8 mouse cellular contexts compared by ENCODE assay signal in the genomic region with DNA sequence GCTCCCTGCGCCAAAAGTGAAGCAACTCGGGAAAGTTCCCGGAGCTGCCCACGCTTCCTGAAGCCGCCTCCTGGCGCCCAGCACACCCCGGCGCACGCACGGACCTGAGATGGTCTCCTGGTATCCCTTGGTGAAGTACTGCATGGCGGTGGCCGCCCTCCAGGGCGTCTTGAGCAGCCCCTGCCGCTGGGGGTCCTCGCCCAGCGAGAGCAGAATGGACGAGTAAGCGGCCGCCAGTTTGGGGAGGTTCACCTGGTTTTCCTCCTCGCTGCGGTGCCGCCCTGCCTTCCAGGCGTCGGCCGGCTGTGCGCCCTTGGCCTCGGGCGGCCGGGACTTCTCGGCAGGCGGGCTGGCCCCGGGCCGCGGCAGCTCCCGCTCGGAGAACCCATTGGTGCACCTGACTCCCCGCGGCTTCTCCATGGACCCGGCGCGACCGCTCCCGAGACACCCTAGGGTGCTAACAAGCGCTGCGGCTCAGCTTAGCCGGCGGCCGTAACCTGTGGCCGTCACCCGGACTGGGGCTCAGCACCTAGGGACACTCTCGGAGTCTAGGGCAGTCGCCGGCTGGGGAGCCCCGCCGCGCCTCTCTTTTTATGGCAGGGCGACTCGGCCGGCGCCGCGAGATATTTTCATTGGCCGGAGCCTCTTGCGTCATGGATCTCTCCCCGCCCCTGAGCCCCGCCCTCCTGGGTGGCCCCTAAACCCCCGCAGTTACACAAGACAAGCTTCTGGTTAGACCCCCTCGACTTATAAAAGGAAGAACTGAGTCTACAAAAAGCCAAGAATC. TPM values are rescaled to one million over a fixed set of nuclear protein-coding genes. Genes with fewer than 3 reads are reported as not detected.
DNase-seq lines count a peak whose midpoint lies in the region; ATAC-seq and TF ChIP-seq lines count a peak whose summit lies in the region.

TSS of gene Gch1 (minus strand) at position 566 of the 787 bp plus-strand sequence.

- peak within 1 kb of the TSS; percentile 59 for H3K27ac ChIP-seq in MEL (ENCODE audit: control insufficient read depth, low read depth, low read length)
- no peak within 1 kb of the TSS for H3K27ac ChIP-seq in hindbrain, embryonic 12.5 days

- peaks cover 6 to 11% of the 10 kb centered on the region in 2 experiments for H3K4me1 ChIP-seq in MEL (ENCODE audit: control insufficient read depth in 1 of 2, insufficient read depth in 2 of 2, low read length in 2 of 2)
- H3K4me1 ChIP-seq in hindbrain, embryonic 12.5 days, result peaks cover 6% of the 10 kb centered on the region

- under 1% methylated on average over 68 of the region's 68 CpGs for WGBS in hindbrain, embryonic 12.5 days

- peak; percentile 89 for DNase-seq in MEL (ENCODE audit: low read depth, low spot score)
- DNase-seq in cerebellum, adult 9-11 months, result peak; percentile 30
- peak; percentile 22 to 67 for DNase-seq in frontal cortex, postnatal 10 days (ENCODE audit: low spot score in 2 of 2)
- peak; percentile 53 to 64 for DNase-seq in layer of hippocampus, postnatal 25 days (ENCODE audit: extremely low spot score in 1 of 2, low spot score in 1 of 2)
- DNase-seq in lung, postnatal 14 days, result peak; percentile 84
- DNase-seq in ovary, postnatal 36 days (ENCODE audit: low spot score), result peak; percentile 88
- DNase-seq in thymus, postnatal 25 days, result peak; percentile 90

- TF ChIP-seq CTCF in MEL (IDR thresholded peaks at IDR 0.05 in 2 of 3, conservative IDR thresholded peaks at IDR 0.05 in 1 of 3; ENCODE audit: control insufficient read depth in 1 of 3, insufficient read depth in 1 of 3, low read depth in 2 of 3, low read length in 3 of 3, poor library complexity in 1 of 3, severe bottlenecking in 1 of 3), result peak in 1 of 3 experiments; percentile 20; a peak in 2 of 6 replicates

- H3K9ac ChIP-seq in MEL (ENCODE audit: control insufficient read depth, low read depth, low read length, poor library complexity, severe bottlenecking), result peak within 1 kb of the TSS; percentile 85
- peak within 1 kb of the TSS; percentile 60 for H3K9ac ChIP-seq in hindbrain, embryonic 12.5 days

- H3K27me3 ChIP-seq in MEL (ENCODE audit: control insufficient read depth in 1 of 2, insufficient read depth in 2 of 2, low read length in 2 of 2), result no peaks in the 10 kb centered on the region
- peaks cover 25% of the 10 kb centered on the region for H3K27me3 ChIP-seq in hindbrain, embryonic 12.5 days

- peaks cover 0 to 12% of the 10 kb centered on the region in 2 experiments; a peak in 2 of 4 replicates for H3K36me3 ChIP-seq in MEL (ENCODE audit: control insufficient read depth in 1 of 2, insufficient read depth in 2 of 2, low read length in 2 of 2)
- H3K36me3 ChIP-seq in hindbrain, embryonic 12.5 days, result no peaks in the 10 kb centered on the region

- peaks cover 12% of the 10 kb centered on the region for H3K79me2 ChIP-seq in MEL (ENCODE audit: control insufficient read depth, insufficient read depth, low read length, poor library complexity)

- TF ChIP-seq RAD21 in MEL (IDR thresholded peaks at IDR 0.05; ENCODE audit: low read depth, low read length), result no peak

- peak; percentile 93 to 96 for TF ChIP-seq POLR2A in MEL (IDR thresholded peaks at IDR 0.05; ENCODE audit: control insufficient read depth in 1 of 2, insufficient read depth in 1 of 2, low read depth in 1 of 2, low read length in 2 of 2, poor library complexity in 1 of 2)

- no peaks in the 10 kb centered on the region for H3K9me3 ChIP-seq in MEL (replicated peaks; ENCODE audit: insufficient read depth, low read length)
- no peaks in the 10 kb centered on the region for H3K9me3 ChIP-seq in hindbrain, embryonic 12.5 days (replicated peaks)

- ATAC-seq in hindbrain, embryonic 12.5 days (ENCODE audit: low FRiP score), result peak; percentile 93

- H3K4me2 ChIP-seq in hindbrain, embryonic 12.5 days (replicated peaks), result peak within 1 kb of the TSS; percentile 99

- H3K4me3 ChIP-seq in MEL (ENCODE audit: control insufficient read depth in 1 of 2, insufficient read depth in 1 of 2, low read depth in 2 of 2, low read length in 2 of 2), result peak within 1 kb of the TSS; percentile 76 to 90
- peak within 1 kb of the TSS; percentile 65 for H3K4me3 ChIP-seq in hindbrain, embryonic 12.5 days

- peak in 1 of 2 experiments; percentile 14; a peak in 1 of 4 replicates for TF ChIP-seq EP300 in MEL (IDR thresholded peaks at IDR 0.05; ENCODE audit: low read depth in 1 of 2, low read length in 2 of 2)

TF ChIP-seq in MEL, 35 proteins besides CTCF, POLR2A, EP300 and RAD21:
- TF ChIP-seq E2F4 (IDR thresholded peaks at IDR 0.05; ENCODE audit: borderline replicate concordance, low read depth, low read length) (no peak), MAFK (IDR thresholded peaks at IDR 0.05; ENCODE audit: borderline replicate concordance, low read depth, low read length) (no peak), GATA1 (IDR thresholded peaks at IDR 0.05; ENCODE audit: low read depth, low read length) (no peak), ZMIZ1 (IDR thresholded peaks at IDR 0.05; ENCODE audit: low read depth, low read length) (peak; percentile 97), MAZ (IDR thresholded peaks at IDR 0.05; ENCODE audit: low read depth, low read length) (peak; percentile 52), POLR2AphosphoS2 (IDR thresholded peaks at IDR 0.05; ENCODE audit: low read length) (peak; percentile 89), CHD1 (IDR thresholded peaks at IDR 0.05; ENCODE audit: low read depth, low read length) (0 out of 2 replicates have a peak, but pooled peaks have one; percentile 34), NELFE (IDR thresholded peaks at IDR 0.05; ENCODE audit: low read depth, low read length) (peak; percentile 96), GABPA (IDR thresholded peaks at IDR 0.05; ENCODE audit: low read depth, low read length) (no peak), ETS1 (IDR thresholded peaks at IDR 0.05; ENCODE audit: low read depth, low read length) (no peak), TBP (IDR thresholded peaks at IDR 0.05; ENCODE audit: low read depth, low read length) (peak; percentile 84), MXI1 (IDR thresholded peaks at IDR 0.05; ENCODE audit: low read depth, low read length) (no peak), SMC3 (IDR thresholded peaks at IDR 0.05; ENCODE audit: low read depth, low read length) (no peak), UBTF (IDR thresholded peaks at IDR 0.05; ENCODE audit: borderline replicate concordance, insufficient read depth, low read depth, low read length) (0 out of 2 replicates have a peak, but pooled peaks have one; percentile 78), ZNF384 (IDR thresholded peaks at IDR 0.05; ENCODE audit: low read depth, low read length) (no peak), SIN3A (IDR thresholded peaks at IDR 0.05; ENCODE audit: low read length) (peak; percentile 59), POLR2AphosphoS5 (IDR thresholded peaks at IDR 0.05; ENCODE audit: borderline replicate concordance, low read depth, low read length) (no peak), HCFC1 (IDR thresholded peaks at IDR 0.05; ENCODE audit: low read depth, low read length) (peak; percentile 42; the same call in 1 of the 2 replicates), MAX (IDR thresholded peaks at IDR 0.05; ENCODE audit: low read length) (0 out of 2 replicates have a peak, but pooled peaks have one; percentile 38), ELF1 (IDR thresholded peaks at IDR 0.05; ENCODE audit: low read depth, low read length) (0 out of 2 replicates have a peak, but pooled peaks have one; percentile 27), TAL1 (IDR thresholded peaks at IDR 0.05; ENCODE audit: low read length) (no peak)
TF ChIP-seq in MEL: peak in this region for 11.

RNA-seq across cellular contexts. Expression of gene Gch1, which starts in this region (rescaled TPM):
- total RNA-seq in MEL (2012; rRNA removed), result 4.4 and 8.6 TPM in 2 replicates
- 1 to 10 TPM in 1 of 2 experiments, not detected in 1; 6.6 TPM for polyA plus RNA-seq in MEL (2012; ENCODE audit: insufficient read depth in 1 of 2, insufficient read length in 2 of 2, low read depth in 1 of 2, low replicate concordance in 2 of 2, missing spikeins in 1 of 2)
- polyA plus RNA-seq in hindbrain, embryonic 12.5 days (2016; fragmentation: Nextera tagmentation; extraction: Ambion mirVana), result 3.2 and 3.8 TPM in 2 replicates
- 1 to 10 TPM; 1.5 to 1.8 TPM for total RNA-seq in layer of hippocampus, postnatal 25 days (2021)

Comparison
In these comparisons a context has a peak if more than half of its experiments do, and no peak if none do; other contexts are left out.
1. DNase-seq: peak in every context shown above with its lines; median percentile 90 in thymus, postnatal 25 days; 89 in MEL; 88 in ovary, postnatal 36 days; 84 in lung, postnatal 14 days; 58 in layer of hippocampus, postnatal 25 days; 44 in frontal cortex, postnatal 10 days; 30 in cerebellum, adult 9-11 months.